Mouse (Mus musculus): Measurements from ENCODE around the gene Gm17490. TPM values are rescaled to one million over a fixed set of nuclear protein-coding genes. Genes with fewer than 3 reads are reported as not detected.

Gm17490 gene
- not detected in 4 replicates for total RNA-seq (2023; ENCODE audit: inconsistent age)

DNA sequence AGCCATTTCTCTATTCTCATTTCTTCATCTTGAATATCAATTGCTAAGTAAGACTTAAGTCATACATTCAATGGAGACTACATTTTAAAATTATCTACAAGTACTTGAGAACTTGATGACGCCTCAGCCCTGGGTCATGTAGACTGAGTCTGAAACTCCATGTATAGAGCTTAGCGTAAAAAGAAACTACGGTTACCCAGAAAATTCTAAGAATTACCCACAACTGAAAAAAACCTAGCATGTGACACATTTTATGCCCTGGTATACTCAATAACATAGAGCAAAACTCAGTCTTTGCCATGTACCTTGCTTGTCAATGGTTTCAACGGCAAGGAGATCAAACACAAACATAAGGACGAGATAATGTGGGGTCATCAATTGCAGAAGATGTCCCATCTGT is at the start of gene Gm17490:
Gene Gm17490, minus strand, starts transcription at position 375 of the 400 bp plus-strand sequence.

GRCm38 (mm10) chr2:11642451-11642941 is 16.4 kb upstream of the Gm17490 start, which contains the start of gene Il2ra:
Gene Il2ra (plus strand): TSS chr2:11642807.

DNA sequence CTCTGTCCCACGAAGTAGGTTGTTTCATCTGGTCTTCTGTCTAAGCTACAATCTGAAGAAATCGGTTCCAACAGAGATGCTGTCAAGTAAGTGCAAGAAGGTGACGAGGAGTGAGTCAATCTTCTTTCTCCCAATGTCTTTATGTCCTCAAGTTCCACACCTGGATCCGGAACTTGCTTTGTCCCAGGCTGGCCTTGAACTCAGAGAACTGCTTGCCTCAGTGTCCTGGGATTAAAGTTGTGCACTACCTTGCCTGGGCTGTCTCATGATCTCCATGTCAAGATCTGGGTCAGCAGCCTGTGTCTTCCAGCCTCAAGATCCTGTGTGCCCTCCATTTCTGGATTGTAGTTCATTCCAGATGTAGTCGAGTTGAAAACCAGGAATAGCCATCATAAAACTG is 22.0 kb downstream of the Gm17490 start, which contains the start of gene Rbm17:
Gene Rbm17, minus strand, starts transcription at position 101 of the 400 bp plus-strand sequence.

Other genes starting within 250 kb of the Gm17490 start
- 43.5 to 55.8 TPM (median 45.0 TPM) in 4 replicates for gene Pfkfb3, start 72.2 kb downstream of the Gm17490 start, total RNA-seq (2023; ENCODE audit: inconsistent age)
- 142 to 177 TPM (median 164 TPM) in 4 replicates for gene Rbm17, start 22.1 kb downstream of the Gm17490 start, total RNA-seq (2023; ENCODE audit: inconsistent age)
- 2.6 to 3.3 TPM (median 3.0 TPM) in 4 replicates for gene Il2ra, start 16.5 kb upstream of the Gm17490 start, total RNA-seq (2023; ENCODE audit: inconsistent age)
- 5.2 to 9.1 TPM (median 5.7 TPM) in 4 replicates for gene Il15ra, start 79.0 kb upstream of the Gm17490 start, total RNA-seq (2023; ENCODE audit: inconsistent age)
- 49.7 to 66.0 TPM (median 55.6 TPM) in 4 replicates for gene Fbh1, start 151.3 kb upstream of the Gm17490 start, total RNA-seq (2023; ENCODE audit: inconsistent age)
- gene Ankrd16, start 151.6 kb upstream of the Gm17490 start, total RNA-seq (2023; ENCODE audit: inconsistent age) = 86.7 to 98.9 TPM (median 91.5 TPM) in 4 replicates